Mouse (Mus musculus): ENCODE measurements at regions not wholly inside any gene's neighbourhood (a gene's known extent, or its start where the extent isn't known, plus 50 kb on each side); places are given as distances from the start of the nearest gene placed in this dataset.
"Not testable (repeated sequence)": the region's sequence is repeated elsewhere in the genome, so short reads cannot be mapped to it uniquely, and the experiment has no call there.

DNA sequence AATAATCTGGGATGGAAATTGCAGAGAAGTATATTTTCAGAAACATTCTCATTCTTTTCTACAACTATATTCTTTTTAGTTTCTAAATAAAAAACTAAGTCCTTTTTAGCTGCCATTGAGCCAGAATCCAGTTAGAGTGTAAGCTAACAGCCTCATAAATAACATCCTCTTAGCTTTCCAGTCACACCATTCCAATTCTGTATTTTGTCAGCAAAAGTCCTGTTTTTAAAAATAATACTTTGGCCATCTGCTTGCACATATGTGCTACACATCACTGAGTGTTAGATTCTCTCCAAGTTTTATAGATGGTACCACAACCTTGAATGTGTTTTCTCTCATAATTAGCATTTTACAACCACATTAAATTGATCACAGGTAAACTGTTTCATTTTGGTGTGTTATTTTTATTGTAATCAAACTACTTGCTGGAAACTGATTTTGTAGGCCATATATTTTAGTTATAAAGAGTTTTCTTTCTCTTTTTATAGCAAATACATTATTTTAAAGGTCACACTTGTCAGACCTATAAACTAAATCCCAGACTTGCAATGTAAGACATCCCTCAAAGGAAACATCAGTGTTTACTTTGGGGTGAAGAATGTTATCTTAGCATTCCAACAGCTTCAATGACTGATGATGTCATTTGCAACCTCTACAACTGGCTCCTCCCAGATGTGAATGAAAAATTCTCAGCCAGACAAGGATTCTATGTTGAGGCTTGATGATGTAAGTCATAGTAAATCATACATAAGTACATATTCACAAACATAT is 1878.9 kb upstream of the Flrt2 start:
- Histone ChIP-seq H3K4me1 (replicated peaks) (no peaks in the 10 kb centered on the region), H3K4me2 (no peak overlapping the region), H3K9me3 (no peaks in the 10 kb centered on the region), H3K9ac (no peak overlapping the region), H3K27ac (replicated peaks) (no peak overlapping the region), H3K27me3 (no peaks in the 10 kb centered on the region), H3K36me3 (no peaks in the 10 kb centered on the region), H3K4me3 (no peak overlapping the region)
- ATAC-seq (ENCODE audit: low read depth), result no peak

DNA sequence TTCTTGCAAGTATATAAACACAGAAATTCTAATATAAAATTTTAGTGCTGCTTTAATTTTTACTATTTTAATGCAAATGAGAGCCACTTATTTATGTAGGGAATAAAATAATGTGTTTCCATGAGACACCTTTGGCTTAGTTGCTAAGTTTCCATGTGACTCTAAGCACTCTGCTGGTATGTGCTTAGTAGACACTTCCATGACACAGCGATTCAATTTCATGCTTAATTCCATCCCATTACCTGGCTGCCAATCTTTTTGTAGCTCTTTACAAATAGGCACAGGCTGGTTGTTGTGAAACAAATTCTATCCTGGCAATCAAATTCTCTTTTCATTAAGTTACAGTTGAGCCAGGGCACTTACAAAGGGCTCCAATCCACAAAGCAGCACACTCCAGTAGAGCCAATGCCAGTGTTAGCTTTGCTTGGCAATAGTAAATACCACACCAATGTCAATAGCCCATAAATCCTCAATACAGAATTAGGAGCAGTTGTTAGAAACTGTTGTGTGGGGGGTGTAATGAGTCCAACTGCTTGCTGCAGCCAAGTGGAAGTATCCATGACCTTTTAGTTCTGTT is 1841.0 kb upstream of the Flrt2 start:
- peak; percentile 80 for ATAC-seq (ENCODE audit: low read depth)
- Histone ChIP-seq H3K4me3 (no peak overlapping the region), H3K36me3 (no peaks in the 10 kb centered on the region), H3K27ac (replicated peaks) (no peak overlapping the region), H3K4me1 (replicated peaks) (no peaks in the 10 kb centered on the region), H3K9me3 (no peaks in the 10 kb centered on the region), H3K9ac (no peak overlapping the region), H3K4me2 (no peak overlapping the region), H3K27me3 (peaks cover 35% of the 10 kb centered on the region)
- 32% methylated on average over 1 of the region's 1 CpGs for WGBS

DNA sequence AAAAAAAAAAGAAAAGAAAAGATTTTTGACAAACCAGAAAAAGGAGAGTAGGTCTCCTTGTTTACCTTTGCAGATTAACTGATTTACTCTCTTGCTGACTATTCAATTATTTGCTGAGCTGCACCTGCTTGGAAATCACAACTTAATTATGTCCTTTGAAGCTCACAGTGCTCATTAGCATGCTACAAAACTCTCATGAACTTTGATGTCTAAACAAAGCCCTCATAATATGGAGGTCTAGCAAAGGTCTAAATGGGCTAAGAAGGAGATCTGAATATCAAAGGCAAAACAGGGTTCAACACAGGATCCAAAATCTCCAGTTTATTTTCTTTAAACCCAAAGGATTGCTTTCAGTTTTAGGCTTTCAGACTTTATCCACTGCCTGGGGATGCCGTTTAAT is 1840.4 kb upstream of the Flrt2 start:
- Histone ChIP-seq H3K27me3 (peaks cover 35% of the 10 kb centered on the region), H3K9ac (no peak overlapping the region), H3K4me2 (no peak overlapping the region), H3K9me3 (no peaks in the 10 kb centered on the region), H3K27ac (replicated peaks) (no peak overlapping the region), H3K4me1 (replicated peaks) (no peaks in the 10 kb centered on the region), H3K4me3 (no peak overlapping the region), H3K36me3 (no peaks in the 10 kb centered on the region)
- 41% methylated on average over 1 of the region's 1 CpGs for WGBS
- no peak for ATAC-seq (ENCODE audit: low read depth)

DNA sequence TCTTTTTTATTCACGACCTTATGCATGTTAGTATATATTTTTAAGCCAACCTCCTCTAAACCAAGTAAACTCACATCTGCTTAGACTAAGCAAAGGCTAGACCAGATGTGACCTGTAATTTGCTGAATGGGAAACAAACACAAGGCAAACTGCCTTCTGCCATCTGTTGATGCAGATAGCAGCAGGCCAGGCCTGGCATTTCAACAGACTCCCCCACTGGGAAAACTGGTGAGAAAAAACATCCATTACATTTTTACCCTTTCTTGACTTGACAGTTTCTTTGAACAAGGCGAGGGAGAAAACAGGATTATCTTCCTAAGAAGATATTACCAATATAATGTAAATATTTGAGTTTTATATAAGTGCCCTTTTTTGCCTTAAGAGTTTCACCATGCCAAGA is 1806.1 kb upstream of the Flrt2 start:
- no peaks in the 10 kb centered on the region for H3K36me3 ChIP-seq
- no peaks in the 10 kb centered on the region for H3K27me3 ChIP-seq
- H3K4me2 ChIP-seq, result no peak overlapping the region
- H3K4me3 ChIP-seq, result no peak overlapping the region
- H3K27ac ChIP-seq (replicated peaks), result no peak overlapping the region
- no peaks in the 10 kb centered on the region for H3K4me1 ChIP-seq (replicated peaks)
- no peaks in the 10 kb centered on the region for H3K9me3 ChIP-seq
- no peak overlapping the region for H3K9ac ChIP-seq
- ATAC-seq (ENCODE audit: low read depth), result no peak
- WGBS, result 67% methylated on average over 2 of the region's 2 CpGs

DNA sequence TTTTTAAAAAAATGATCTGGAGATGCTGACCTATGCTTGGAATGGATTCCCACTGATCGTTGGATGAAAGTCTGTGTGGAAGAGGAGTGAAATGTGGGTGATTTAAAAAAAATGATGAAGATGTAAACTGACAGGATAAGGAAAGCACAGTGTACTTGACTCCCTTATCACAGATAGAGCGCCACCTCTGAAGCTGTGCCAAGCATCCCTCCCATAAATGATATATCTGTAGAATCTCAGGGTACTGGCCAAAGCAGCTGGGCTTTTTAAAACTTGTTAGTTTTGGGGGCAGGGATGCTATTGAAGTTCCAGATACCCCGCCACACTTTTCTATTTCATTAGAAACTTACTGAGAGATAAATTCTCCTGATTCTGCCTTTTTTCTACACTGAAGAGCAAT is 1801.9 kb upstream of the Flrt2 start:
- Histone ChIP-seq H3K9me3 (no peaks in the 10 kb centered on the region), H3K36me3 (no peaks in the 10 kb centered on the region), H3K4me2 (no peak overlapping the region), H3K4me1 (replicated peaks) (no peaks in the 10 kb centered on the region), H3K4me3 (no peak overlapping the region), H3K27ac (replicated peaks) (no peak overlapping the region), H3K9ac (no peak overlapping the region), H3K27me3 (no peaks in the 10 kb centered on the region)
- 84% methylated on average over 3 of the region's 3 CpGs for WGBS
- ATAC-seq (ENCODE audit: low read depth), result no peak

DNA sequence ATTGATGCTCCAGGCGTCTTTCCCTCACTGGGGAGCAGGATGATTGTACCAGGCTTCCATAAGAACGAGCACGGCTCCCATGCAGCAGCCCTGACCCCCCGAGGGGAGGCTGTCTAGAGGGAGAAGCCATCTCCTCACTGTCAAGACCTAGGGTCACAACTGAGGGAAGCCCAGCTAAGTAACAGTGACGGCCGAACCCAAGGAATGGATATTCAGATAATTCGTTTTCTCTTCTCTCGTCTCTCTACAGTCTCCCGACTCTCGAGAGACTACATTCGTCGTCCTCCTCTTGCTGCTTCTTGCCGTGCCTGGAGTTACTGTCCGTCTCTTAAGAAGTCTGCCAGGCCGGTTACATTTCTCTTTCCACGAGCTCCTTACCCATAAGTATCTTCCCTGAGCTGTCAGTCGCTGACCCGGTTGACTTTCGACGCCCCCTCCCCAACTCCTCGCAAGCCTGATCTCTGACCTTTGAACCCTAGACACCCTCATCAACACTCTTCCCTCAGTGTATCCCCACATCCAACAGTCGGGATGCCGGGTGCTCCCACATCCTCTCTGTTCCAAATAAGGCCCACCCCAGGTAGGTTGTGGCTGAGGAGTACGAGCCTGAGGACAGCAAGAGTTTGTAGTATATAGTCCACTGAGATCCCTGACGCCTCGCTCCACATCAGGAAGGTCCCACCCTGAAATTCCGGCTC is 1763.3 kb upstream of the Flrt2 start:
- H3K9ac ChIP-seq; H3K4me1 ChIP-seq (replicated peaks); H3K4me3 ChIP-seq; H3K9me3 ChIP-seq; H3K36me3 ChIP-seq; H3K27me3 ChIP-seq; H3K27ac ChIP-seq (replicated peaks); H3K4me2 ChIP-seq: not testable (repeated sequence)
- ATAC-seq (ENCODE audit: low read depth), result peak; percentile 92
- 71% methylated on average over 1 of the region's 27 CpGs for WGBS

DNA sequence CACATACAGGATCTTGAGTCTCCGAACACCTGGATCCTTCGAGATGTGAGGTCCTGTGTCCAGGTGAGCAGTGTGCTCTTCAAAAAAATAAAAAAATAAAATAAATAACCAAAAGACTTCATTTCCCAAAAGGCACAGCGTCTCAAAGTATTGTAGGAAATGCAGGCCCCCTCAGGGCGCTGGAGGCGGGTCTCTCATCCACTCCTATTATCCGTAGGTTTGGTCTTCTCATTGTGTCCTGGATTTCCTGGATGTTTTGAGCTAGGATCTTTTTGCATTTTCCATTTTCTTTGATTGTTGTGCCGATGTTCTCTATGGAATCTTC is 1762.8 kb upstream of the Flrt2 start:
- H3K36me3 ChIP-seq; H3K27me3 ChIP-seq; H3K9ac ChIP-seq; H3K27ac ChIP-seq (replicated peaks); H3K9me3 ChIP-seq; H3K4me3 ChIP-seq; H3K4me1 ChIP-seq (replicated peaks); H3K4me2 ChIP-seq: not testable (repeated sequence)
- peak; percentile 72 for ATAC-seq (ENCODE audit: low read depth)
- 83% methylated on average over 5 of the region's 7 CpGs for WGBS

DNA sequence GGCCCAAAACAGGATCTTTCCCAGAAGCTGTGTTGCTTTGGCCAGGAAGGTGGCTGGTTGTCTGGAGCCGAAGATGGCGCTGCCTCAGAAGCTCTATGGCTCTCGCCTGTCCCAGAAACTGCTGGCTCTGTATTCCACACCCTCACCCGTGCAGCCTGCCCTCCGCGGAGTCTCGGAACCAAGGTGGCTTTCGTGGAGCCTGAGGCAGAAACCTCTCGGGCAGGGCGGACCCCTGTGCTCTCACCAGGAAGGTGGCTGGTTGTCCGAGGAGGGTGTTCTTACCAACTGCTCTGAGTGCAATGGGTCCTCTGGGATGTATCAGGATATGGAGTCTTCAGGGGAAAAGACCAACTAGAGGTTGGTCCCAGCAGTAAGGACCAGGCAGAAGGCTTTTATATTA is 1761.8 kb upstream of the Flrt2 start:
- H3K4me2 ChIP-seq; ATAC-seq (ENCODE audit: low read depth); H3K27ac ChIP-seq (replicated peaks); H3K4me3 ChIP-seq; H3K36me3 ChIP-seq; H3K4me1 ChIP-seq (replicated peaks); H3K9me3 ChIP-seq; H3K9ac ChIP-seq; H3K27me3 ChIP-seq: not testable (repeated sequence)
- 90% methylated on average over 11 of the region's 11 CpGs for WGBS

DNA sequence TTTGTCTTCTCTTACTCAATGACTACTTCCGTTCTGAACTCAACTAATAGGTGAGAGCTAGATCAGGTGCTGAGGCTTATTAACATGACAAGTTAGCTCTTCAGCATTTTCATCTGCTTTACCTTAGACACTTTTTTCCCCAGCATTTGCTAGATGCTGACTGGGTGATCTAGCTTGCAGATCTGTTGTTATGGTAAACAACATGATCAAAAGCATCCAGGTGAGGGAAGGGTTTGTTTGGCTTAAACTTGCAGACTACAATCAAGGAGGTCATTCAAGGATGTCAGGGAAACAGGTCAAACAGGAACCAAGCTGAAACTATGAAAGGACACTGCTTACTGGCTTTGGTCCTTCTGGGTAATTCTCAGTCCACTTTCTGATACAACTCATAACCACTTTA is 1731.2 kb upstream of the Flrt2 start:
- H3K27ac ChIP-seq (replicated peaks), result no peak overlapping the region
- ATAC-seq (ENCODE audit: low read depth), result no peak
- H3K4me2 ChIP-seq, result no peak overlapping the region
- no peaks in the 10 kb centered on the region for H3K4me1 ChIP-seq (replicated peaks)
- no peak overlapping the region for H3K4me3 ChIP-seq
- no peaks in the 10 kb centered on the region for H3K9me3 ChIP-seq
- H3K9ac ChIP-seq, result no peak overlapping the region
- 78% methylated on average over 1 of the region's 1 CpGs for WGBS
- no peaks in the 10 kb centered on the region for H3K36me3 ChIP-seq
- H3K27me3 ChIP-seq, result no peaks in the 10 kb centered on the region

DNA sequence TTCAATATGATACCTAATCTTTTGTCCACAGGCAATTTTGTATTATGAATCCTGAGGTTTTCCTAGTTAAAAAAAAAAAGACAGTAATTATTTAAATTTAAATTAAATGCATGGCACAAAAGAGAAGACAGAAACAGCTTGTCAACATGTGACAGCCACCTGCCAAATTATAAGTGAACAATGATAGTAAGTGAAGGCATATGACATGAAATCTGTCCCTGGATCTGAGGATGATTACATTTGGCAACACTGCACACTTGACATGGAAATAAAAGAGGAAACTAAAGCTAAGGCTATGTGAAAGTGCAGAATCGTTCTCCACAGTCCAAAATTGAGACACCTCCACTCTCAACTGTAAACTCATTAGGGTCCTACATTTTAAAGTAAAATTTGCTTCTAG is 1710.7 kb upstream of the Flrt2 start:
- no peak overlapping the region for H3K4me3 ChIP-seq
- H3K4me2 ChIP-seq, result no peak overlapping the region
- H3K27me3 ChIP-seq, result no peaks in the 10 kb centered on the region
- H3K9me3 ChIP-seq, result no peaks in the 10 kb centered on the region
- H3K36me3 ChIP-seq, result no peaks in the 10 kb centered on the region
- no peaks in the 10 kb centered on the region for H3K4me1 ChIP-seq (replicated peaks)
- no peak overlapping the region for H3K9ac ChIP-seq
- 67% methylated on average over 1 of the region's 1 CpGs for WGBS
- H3K27ac ChIP-seq (replicated peaks), result no peak overlapping the region
- no peak for ATAC-seq (ENCODE audit: low read depth)

DNA sequence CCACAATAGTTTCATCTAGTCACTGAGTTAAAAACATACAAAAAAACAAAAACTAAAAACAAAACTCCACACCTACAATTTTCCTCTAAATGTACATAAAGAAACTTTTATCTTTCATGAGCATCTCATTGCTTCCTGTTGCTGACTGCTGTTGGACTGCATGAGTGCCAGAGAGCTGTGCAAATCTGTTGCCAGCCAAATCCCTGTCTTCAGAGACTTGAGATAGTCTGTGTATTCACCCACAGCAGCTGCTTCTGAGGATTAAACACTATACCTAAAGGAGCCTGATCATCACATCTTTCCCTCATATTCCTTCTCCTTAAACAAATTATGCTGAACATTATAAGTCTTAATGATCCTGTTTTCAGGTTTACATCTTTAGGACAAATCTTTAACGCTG is 1700.5 kb upstream of the Flrt2 start:
- Histone ChIP-seq H3K4me3 (no peak overlapping the region), H3K36me3 (no peaks in the 10 kb centered on the region), H3K27ac (replicated peaks) (no peak overlapping the region), H3K27me3 (no peaks in the 10 kb centered on the region), H3K4me1 (replicated peaks) (no peaks in the 10 kb centered on the region), H3K9me3 (no peaks in the 10 kb centered on the region), H3K9ac (no peak overlapping the region), H3K4me2 (no peak overlapping the region)
- no peak for ATAC-seq (ENCODE audit: low read depth)
- 82% methylated on average over 1 of the region's 1 CpGs for WGBS

DNA sequence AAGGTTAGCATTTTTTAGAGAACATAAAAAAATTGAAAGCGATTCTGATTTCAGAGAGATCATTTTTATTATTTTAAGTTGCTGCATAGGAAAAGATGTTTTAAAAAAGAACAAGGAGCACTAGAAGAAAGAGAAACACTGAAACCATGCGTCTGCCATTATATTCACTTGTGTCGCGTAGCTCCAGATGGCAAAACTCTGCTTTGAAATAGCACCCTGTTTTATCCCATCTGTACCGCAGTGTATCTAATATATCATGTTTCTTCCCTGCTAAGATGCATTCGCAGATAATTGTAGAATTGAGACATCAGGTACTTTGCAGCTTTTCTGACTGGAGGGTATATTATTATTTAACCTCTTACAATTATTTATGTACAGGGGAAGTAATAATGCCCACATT is 1698.2 kb upstream of the Flrt2 start:
- no peak overlapping the region for H3K9ac ChIP-seq
- no peaks in the 10 kb centered on the region for H3K27me3 ChIP-seq
- WGBS, result 71% methylated on average over 6 of the region's 6 CpGs
- H3K4me3 ChIP-seq, result no peak overlapping the region
- H3K4me1 ChIP-seq (replicated peaks), result no peaks in the 10 kb centered on the region
- no peak overlapping the region for H3K27ac ChIP-seq (replicated peaks)
- H3K36me3 ChIP-seq, result no peaks in the 10 kb centered on the region
- no peak for ATAC-seq (ENCODE audit: low read depth)
- no peaks in the 10 kb centered on the region for H3K9me3 ChIP-seq
- H3K4me2 ChIP-seq, result no peak overlapping the region

DNA sequence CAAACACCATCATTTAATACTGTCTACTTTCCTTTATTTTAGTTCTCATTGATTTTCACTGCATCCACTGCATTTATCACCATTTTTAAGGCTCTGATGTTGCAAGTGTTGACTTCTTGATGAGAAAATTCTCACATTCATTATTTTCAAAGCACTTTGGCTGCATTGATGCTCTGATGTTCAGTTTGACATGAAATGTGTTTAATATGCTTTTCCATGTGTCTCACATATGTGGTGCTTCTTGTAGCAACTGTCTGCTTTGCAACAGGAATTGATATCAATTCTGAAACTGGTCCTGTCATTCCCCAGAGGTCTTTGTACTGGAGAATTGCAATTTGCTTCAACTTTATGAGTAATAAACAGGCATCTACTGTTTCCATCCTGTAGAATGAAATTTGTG is 1676.1 kb upstream of the Flrt2 start:
- Histone ChIP-seq H3K36me3 (no peaks in the 10 kb centered on the region), H3K4me2 (no peak overlapping the region), H3K4me3 (no peak overlapping the region), H3K4me1 (replicated peaks) (no peaks in the 10 kb centered on the region), H3K9ac (no peak overlapping the region), H3K9me3 (no peaks in the 10 kb centered on the region), H3K27me3 (no peaks in the 10 kb centered on the region), H3K27ac (replicated peaks) (no peak overlapping the region)
- ATAC-seq (ENCODE audit: low read depth), result no peak
